Mouse (Mus musculus): ENCODE data around the gene Ubtd1.

The Ubtd1 gene

GRCm38 (mm10) chr19:42021681-42022541, 40.3 kb downstream of the Ubtd1 start:
- no peak for DNase-seq (ENCODE audit: low spot score)

GRCm38 (mm10) chr19:42022542-42022848, 40.9 kb downstream of the Ubtd1 start:
- DNase-seq (ENCODE audit: low spot score), result no peak

- peak; percentile 87 for DNase-seq (ENCODE audit: low spot score)
These were observed 44.6 kb downstream of the Ubtd1 start for GRCm38 (mm10) chr19:42026158-42026557.

- no peak for DNase-seq (ENCODE audit: low spot score)
These were observed 49.5 kb downstream of the Ubtd1 start for GRCm38 (mm10) chr19:42031112-42031511.

GRCm38 (mm10) chr19:42033611-42034010, 52.0 kb downstream of the Ubtd1 start:
- no peak for DNase-seq (ENCODE audit: low spot score)

- DNase-seq (ENCODE audit: low spot score), result no peak
These were observed 52.7 kb downstream of the Ubtd1 start for GRCm38 (mm10) chr19:42034146-42034775.

GRCm38 (mm10) chr19:42034881-42035455, 53.4 kb downstream of the Ubtd1 start:
- DNase-seq (ENCODE audit: low spot score), result peak; percentile 41

- DNase-seq (ENCODE audit: low spot score), result peak; percentile 84
These were observed 54.1 kb downstream of the Ubtd1 start, which contains the start of gene Ankrd2 for GRCm38 (mm10) chr19:42035456-42036248. Ankrd2 (plus strand) TSS chr19:42036000.

GRCm38 (mm10) chr19:42036357-42036756, 54.8 kb downstream of the Ubtd1 start:
- no peak for DNase-seq (ENCODE audit: low spot score)

GRCm38 (mm10) chr19:42037167-42037702, 55.7 kb downstream of the Ubtd1 start:
- DNase-seq (ENCODE audit: low spot score), result no peak

GRCm38 (mm10) chr19:42038310-42038709, 56.7 kb downstream of the Ubtd1 start:
- no peak for DNase-seq (ENCODE audit: low spot score)

GRCm38 (mm10) chr19:42043988-42044387, 62.4 kb downstream of the Ubtd1 start:
- DNase-seq (ENCODE audit: low spot score), result no peak

GRCm38 (mm10) chr19:42045269-42046102, 63.9 kb downstream of the Ubtd1 start, which contains the start of gene Hoga1:
Hoga1 (plus strand) TSS chr19:42045610.
- peak; percentile 73 for DNase-seq (ENCODE audit: low spot score)

- DNase-seq (ENCODE audit: low spot score), result no peak
These were observed 68.7 kb downstream of the Ubtd1 start for GRCm38 (mm10) chr19:42050251-42050650.

- DNase-seq (ENCODE audit: low spot score), result no peak
These were observed 69.8 kb downstream of the Ubtd1 start for GRCm38 (mm10) chr19:42051351-42051750.

GRCm38 (mm10) chr19:42051948-42052347, 70.4 kb downstream of the Ubtd1 start, which contains the start of gene 4933411K16Rik:
4933411K16Rik (plus strand) TSS chr19:42052248.
- DNase-seq (ENCODE audit: low spot score), result no peak

GRCm38 (mm10) chr19:42054255-42054654, 72.7 kb downstream of the Ubtd1 start:
- no peak for DNase-seq (ENCODE audit: low spot score)

GRCm38 (mm10) chr19:42055881-42056280, 74.3 kb downstream of the Ubtd1 start:
- no peak for DNase-seq (ENCODE audit: low spot score)

GRCm38 (mm10) chr19:42056719-42057409, 75.3 kb downstream of the Ubtd1 start:
- no peak for DNase-seq (ENCODE audit: low spot score)

GRCm38 (mm10) chr19:42058426-42058825, 76.9 kb downstream of the Ubtd1 start:
- DNase-seq (ENCODE audit: low spot score), result no peak

All from layer of hippocampus, adult 11-12 months (tissue).